Mouse (Mus musculus): ENCODE measurements around the gene Arl8a.

The Arl8a gene

GRCm38 (mm10) chr1:135133678-135134435 lies 12.8 kb upstream of the Arl8a start:
- DNase-seq, result no peak

GRCm38 (mm10) chr1:135135111-135135787 lies 11.4 kb upstream of the Arl8a start:
- no peak for DNase-seq

GRCm38 (mm10) chr1:135136500-135136899 lies 10.1 kb upstream of the Arl8a start:
- peak; percentile 72 for DNase-seq

GRCm38 (mm10) chr1:135139906-135140305 lies 6.7 kb upstream of the Arl8a start:
- no peak for DNase-seq

GRCm38 (mm10) chr1:135142452-135142851 lies 4.2 kb upstream of the Arl8a start:
- no peak for DNase-seq

- DNase-seq, result no peak
Measured at GRCm38 (mm10) chr1:135143940-135144339, 2.7 kb upstream of the Arl8a start.

GRCm38 (mm10) chr1:135146946-135147701 lies 500 bp downstream of the Arl8a start:
- DNase-seq, result peak; percentile 90

- DNase-seq, result no peak
Measured at GRCm38 (mm10) chr1:135147702-135148058, 1.1 kb downstream of the Arl8a start.

- DNase-seq, result no peak
Measured at GRCm38 (mm10) chr1:135148476-135148875, 1.9 kb downstream of the Arl8a start.

- DNase-seq, result no peak
Measured at GRCm38 (mm10) chr1:135148996-135149395, 2.4 kb downstream of the Arl8a start.

- no peak for DNase-seq
Measured at GRCm38 (mm10) chr1:135154011-135154410, 7.4 kb downstream of the Arl8a start.

- DNase-seq, result peak; percentile 73
Measured at GRCm38 (mm10) chr1:135154411-135154959, 7.9 kb downstream of the Arl8a start.

- no peak for DNase-seq
Measured at GRCm38 (mm10) chr1:135156300-135156699, 9.7 kb downstream of the Arl8a start.

- no peak for DNase-seq
Measured at GRCm38 (mm10) chr1:135158633-135159032, 12.0 kb downstream of the Arl8a start.

- DNase-seq, result no peak
Measured at GRCm38 (mm10) chr1:135159074-135159473, 12.4 kb downstream of the Arl8a start.

GRCm38 (mm10) chr1:135159556-135160123 lies 13.0 kb downstream of the Arl8a start:
- DNase-seq, result no peak

GRCm38 (mm10) chr1:135160411-135161050 lies 13.9 kb downstream of the Arl8a start:
- no peak for DNase-seq

- no peak for DNase-seq
Measured at GRCm38 (mm10) chr1:135162720-135163119, 16.1 kb downstream of the Arl8a start.

GRCm38 (mm10) chr1:135167435-135167834 lies 20.8 kb downstream of the Arl8a start, which contains the start of gene Gpr37l1:
TSS of gene Gpr37l1 (minus strand) at chr1:135167681.
- peak; percentile 15 for DNase-seq

- no peak for DNase-seq
Measured at GRCm38 (mm10) chr1:135168453-135169200, 22.0 kb downstream of the Arl8a start.

GRCm38 (mm10) chr1:135169556-135170224 lies 23.1 kb downstream of the Arl8a start:
- peak; percentile 27 for DNase-seq

Measured in lung, postnatal 14 days (tissue).